Mouse (Mus musculus) neural tube, embryonic 14.5 days (tissue): ENCODE results near the gene Fnbp1l. TPM values are rescaled to one million over a fixed set of nuclear protein-coding genes. Genes with fewer than 3 reads are reported as not detected.

ENCODE experiments used
- ATAC-seq: fragments of 200-750 bp; cut with Nextera tagmentation; 2 replicates; pipeline ENCODE4 v1.8.0; 2017; ENCODE audit warnings: low read depth, mild to moderate bottlenecking, moderate TSS enrichment, moderate library complexity
- H3K27ac ChIP-seq: fragments of 300-500 bp; sonication (generic); 2 replicates; pipeline ENCODE4 v1.5.1; 2014; ENCODE audit warnings: low read depth, mild to moderate bottlenecking, control low read depth, low read length, moderate library complexity, mixed read lengths
- H3K27me3 ChIP-seq: fragments of 300-500 bp; sonication (generic); 2 replicates; pipeline ENCODE4 v1.6.1; 2014; ENCODE audit warnings: low read length; ENCODE audit not compliant: control insufficient read depth, insufficient read depth
- H3K36me3 ChIP-seq: fragments of 300-500 bp; sonication (generic); 2 replicates; pipeline ENCODE4 v1.6.1; 2014; ENCODE audit warnings: low read length, mixed read lengths; ENCODE audit not compliant: control insufficient read depth, insufficient read depth
- H3K4me1 ChIP-seq: fragments of 300-500 bp; sonication (generic); 2 replicates; pipeline ENCODE4 v1.6.1; 2014; ENCODE audit warnings: low read length; ENCODE audit not compliant: control insufficient read depth, insufficient read depth
- H3K4me2 ChIP-seq: fragments of 300-500 bp; sonication (generic); 2 replicates; pipeline ENCODE4 v1.6.1; 2014; ENCODE audit warnings: mild to moderate bottlenecking, low read depth, low read length, control low read depth
- H3K4me3 ChIP-seq: fragments of 300-500 bp; sonication (generic); 2 replicates; pipeline ENCODE4 v1.5.1; 2014; ENCODE audit warnings: low read depth, low read length, control low read depth, mixed read lengths
- H3K9ac ChIP-seq: fragments of 300-500 bp; sonication (generic); replicated peaks from 2 replicates; pipeline ENCODE4 v1.6.1; 2014; ENCODE audit warnings: low read depth, mild to moderate bottlenecking, control low read depth, low read length, mixed read lengths
- H3K9me3 ChIP-seq: fragments of 300-500 bp; sonication (generic); 2 replicates; pipeline ENCODE4 v1.6.1; 2016; ENCODE audit warnings: low read length; ENCODE audit not compliant: control insufficient read depth
- WGBS: fragments of 180-500 bp; shearing (Covaris S2); extraction: QIAGEN DNeasy Blood & Tissue Kit; methylation state at CpG from one replicate; pipeline ENCODE4 v1.1.7; 2014; 5-methylcytosine and 5-hydroxymethylcytosine counted together
- microRNA-seq: library from miRNA; unstranded; fragments of <30 nt; microRNA quantifications from one replicate; pipeline ENCODE4, GENCODE M21; 2016
- polyA plus RNA-seq: library from polyadenylated mRNA; unstranded; fragments of >200 nt; fragmentation: Nextera tagmentation; extraction: Ambion mirVana; gene quantifications from 2 replicates; pipeline ENCODE4 v1.2.1, GENCODE M21; 2014

Gene Fnbp1l
- polyA plus RNA-seq, 1 experiment from 2014 or later, result 214 TPM

GRCm38 (mm10) chr3:122497871-122498270, 121.6 kb downstream of the Fnbp1l start:
- Histone ChIP-seq H3K9me3 (no peaks in the 10 kb centered on the region), H3K4me2 (no peak overlapping the region), H3K27ac (no peak overlapping the region), H3K36me3 (no peaks in the 10 kb centered on the region), H3K27me3 (no peaks in the 10 kb centered on the region), H3K4me1 (peaks cover 3% of the 10 kb centered on the region; the same call in 1 of the 2 replicates), H3K4me3 (no peak overlapping the region), H3K9ac (no peak overlapping the region)
- no peak for ATAC-seq
- WGBS, result 88% methylated on average over 6 of the region's 6 CpGs

DNA sequence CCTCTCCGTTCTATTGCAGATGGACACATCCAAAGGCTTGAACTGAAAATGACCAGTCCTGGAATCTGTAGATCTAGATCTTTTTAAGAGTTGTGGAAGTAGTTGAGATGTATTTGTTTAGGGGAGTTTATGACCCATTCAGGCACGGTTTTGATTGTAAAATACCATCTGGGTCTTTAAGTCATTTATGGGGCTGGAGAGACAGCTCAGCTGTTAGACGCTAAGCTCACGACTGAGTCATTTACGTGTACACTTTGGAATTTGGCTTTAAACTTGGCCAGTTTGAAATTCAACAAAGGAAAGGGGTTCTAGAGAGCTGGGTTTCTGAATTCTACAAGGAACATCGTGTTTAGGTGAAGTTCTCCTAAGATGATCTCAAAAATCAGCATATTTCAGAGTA, 124.8 kb downstream of the Fnbp1l start:
- ATAC-seq, result no peak
- no peak overlapping the region for H3K4me3 ChIP-seq
- no peak overlapping the region for H3K9ac ChIP-seq
- H3K9me3 ChIP-seq, result no peaks in the 10 kb centered on the region
- peaks cover 3% of the 10 kb centered on the region; the same call in 1 of the 2 replicates for H3K4me1 ChIP-seq
- H3K27ac ChIP-seq, result no peak overlapping the region
- no peak overlapping the region for H3K4me2 ChIP-seq
- no peaks in the 10 kb centered on the region for H3K36me3 ChIP-seq
- H3K27me3 ChIP-seq, result no peaks in the 10 kb centered on the region
- 59% methylated on average over 6 of the region's 6 CpGs for WGBS

GRCm38 (mm10) chr3:122492872-122493615, 126.5 kb downstream of the Fnbp1l start:
- ATAC-seq, result no peak
- no peaks in the 10 kb centered on the region for H3K36me3 ChIP-seq
- H3K4me1 ChIP-seq, result peaks cover 3% of the 10 kb centered on the region; the same call in 1 of the 2 replicates
- no peak overlapping the region for H3K9ac ChIP-seq
- H3K4me2 ChIP-seq, result no peak overlapping the region
- no peak overlapping the region for H3K27ac ChIP-seq
- 56% methylated on average over 21 of the region's 21 CpGs for WGBS
- H3K9me3 ChIP-seq, result no peaks in the 10 kb centered on the region
- no peaks in the 10 kb centered on the region for H3K27me3 ChIP-seq
- H3K4me3 ChIP-seq, result no peak overlapping the region

DNA sequence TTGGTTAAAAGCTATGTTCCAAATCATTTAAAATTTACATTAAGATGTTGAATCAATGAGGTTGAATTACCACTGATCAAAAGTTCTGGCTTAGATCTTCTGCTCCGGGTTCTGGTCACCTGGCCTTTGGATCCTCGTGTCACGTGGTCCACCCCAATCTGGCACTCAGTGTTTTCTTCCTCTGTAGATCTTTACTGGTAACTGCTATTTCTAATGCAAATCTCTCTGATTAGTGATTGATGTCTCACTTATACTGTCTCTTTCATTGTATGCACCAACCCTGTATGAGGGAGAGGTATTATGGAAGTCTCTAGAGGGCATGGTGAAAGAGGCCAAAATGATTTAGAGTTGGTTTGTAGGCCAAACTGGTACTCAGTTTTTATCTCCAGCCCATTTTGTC, 127.5 kb downstream of the Fnbp1l start:
- Histone ChIP-seq H3K4me2 (no peak overlapping the region), H3K4me3 (no peak overlapping the region), H3K9ac (no peak overlapping the region), H3K4me1 (peaks cover 3% of the 10 kb centered on the region; the same call in 1 of the 2 replicates), H3K27ac (no peak overlapping the region), H3K9me3 (no peaks in the 10 kb centered on the region), H3K36me3 (no peaks in the 10 kb centered on the region), H3K27me3 (no peaks in the 10 kb centered on the region)
- WGBS, result 83% methylated on average over 3 of the region's 3 CpGs
- no peak for ATAC-seq

DNA sequence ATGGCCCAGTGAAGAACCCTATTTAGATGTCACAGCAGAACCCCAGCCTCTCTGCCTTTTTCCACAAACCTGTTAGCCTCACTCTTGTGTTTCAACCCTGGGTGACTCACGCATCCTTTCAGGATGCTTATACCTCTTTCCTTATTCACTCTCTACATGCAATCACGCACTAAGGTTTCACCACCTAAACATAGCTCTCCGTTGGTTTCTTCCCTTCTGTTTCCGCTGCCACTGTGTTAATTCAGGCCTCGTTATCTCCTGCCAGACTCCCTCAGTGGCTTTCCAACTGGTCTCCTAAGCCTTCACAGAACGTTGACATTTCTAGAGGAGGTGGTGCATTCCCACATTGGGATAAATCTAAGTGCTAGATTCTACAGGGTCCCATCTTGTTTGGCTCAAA, 128.9 kb downstream of the Fnbp1l start:
- no peak for ATAC-seq
- 85% methylated on average over 6 of the region's 6 CpGs for WGBS
- Histone ChIP-seq H3K4me3 (no peak overlapping the region), H3K4me1 (peaks cover 3% of the 10 kb centered on the region; the same call in 1 of the 2 replicates), H3K27me3 (no peaks in the 10 kb centered on the region), H3K36me3 (no peaks in the 10 kb centered on the region), H3K9me3 (no peaks in the 10 kb centered on the region), H3K4me2 (no peak overlapping the region), H3K9ac (no peak overlapping the region), H3K27ac (no peak overlapping the region)

Small RNAs within 50 kb of the gene (microRNA-seq; reads per million reads assigned to microRNA genes)
- not detected for gene Mir7657

Other genes with a start within 250 kb of the Fnbp1l start
- 1.7 and 2.0 TPM in 2 replicates for gene Pde5a, start 109.2 kb upstream of the Fnbp1l start, polyA plus RNA-seq